Mouse (Mus musculus) macrophage (primary cell): ENCODE measurements at regions not wholly inside any gene's neighbourhood (a gene's known extent, or its start where the extent isn't known, plus 50 kb on each side); places are given as distances from the start of the nearest gene placed in this dataset.

Source experiments
- H3K27ac ChIP-seq: fragments of 350-480 bp; formaldehyde crosslinking; 2 replicates; pipeline ENCODE4 v1.9.0; 2021
- H3K36me3 ChIP-seq: fragments of 350-480 bp; formaldehyde crosslinking; 2 replicates; pipeline ENCODE4 v1.9.0; 2021; ENCODE audit errors: inconsistent target
- H3K4me3 ChIP-seq: fragments of 350-480 bp; formaldehyde crosslinking; 2 replicates; pipeline ENCODE4 v1.9.0; 2021; ENCODE audit errors: inconsistent target
- H3K79me2 ChIP-seq: fragments of 350-480 bp; formaldehyde crosslinking; 2 replicates; pipeline ENCODE4 v1.9.0; 2021; ENCODE audit errors: inconsistent target
- whole genome bisulfite sequencing: methylation state at CpG from one replicate; pipeline ENCODE4 v1.1.7; 2026; ENCODE audit warnings: inconsistent platforms; ENCODE audit not compliant: missing documents; 5-methylcytosine and 5-hydroxymethylcytosine counted together

DNA sequence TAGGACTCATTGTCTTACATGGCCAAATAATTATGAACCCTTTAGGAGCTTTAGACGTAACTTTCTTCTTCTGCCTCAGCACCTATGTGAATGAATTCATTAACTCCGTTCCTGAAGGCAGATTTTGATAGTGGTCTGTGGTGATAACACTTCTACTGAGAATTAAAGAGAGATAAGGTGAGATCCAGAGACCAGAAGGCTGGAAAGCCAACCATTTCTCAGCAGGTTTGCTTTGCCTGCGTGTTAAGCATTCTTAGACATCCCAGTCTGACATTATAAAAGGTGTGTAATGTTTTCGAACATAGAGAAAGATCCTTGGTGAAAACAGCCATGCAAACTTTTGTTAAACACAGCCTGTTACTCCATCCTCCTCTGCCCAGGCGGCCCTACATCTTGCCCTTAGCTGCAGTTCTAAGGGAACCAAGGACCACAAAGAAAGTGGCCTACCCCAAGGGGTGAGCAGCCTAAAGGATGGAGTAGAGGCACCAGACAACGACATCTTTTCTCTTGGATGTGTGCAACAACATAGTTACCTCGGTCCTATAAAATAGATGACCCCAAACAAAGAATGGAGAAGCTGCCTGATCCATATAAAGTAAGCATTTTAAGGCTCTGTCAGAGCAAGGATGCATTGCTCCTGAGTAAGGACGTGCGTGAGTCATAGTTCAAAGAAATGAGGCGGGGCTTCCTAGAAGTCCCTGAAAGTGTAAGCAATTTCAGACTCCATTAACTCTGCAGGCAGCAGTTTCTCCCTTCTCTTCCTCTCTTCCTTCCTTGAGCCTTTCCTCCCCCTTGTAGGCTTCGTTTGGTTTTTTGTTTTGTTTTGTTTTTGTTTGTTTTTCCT is 55.1 kb upstream of the Xpr1 start:
- Histone ChIP-seq H3K79me2 (no peaks in the 10 kb centered on the region), H3K4me3 (no peak overlapping the region), H3K27ac (no peak overlapping the region), H3K36me3 (no peaks in the 10 kb centered on the region)
- 79% methylated on average over 10 of the region's 11 CpGs for WGBS

DNA sequence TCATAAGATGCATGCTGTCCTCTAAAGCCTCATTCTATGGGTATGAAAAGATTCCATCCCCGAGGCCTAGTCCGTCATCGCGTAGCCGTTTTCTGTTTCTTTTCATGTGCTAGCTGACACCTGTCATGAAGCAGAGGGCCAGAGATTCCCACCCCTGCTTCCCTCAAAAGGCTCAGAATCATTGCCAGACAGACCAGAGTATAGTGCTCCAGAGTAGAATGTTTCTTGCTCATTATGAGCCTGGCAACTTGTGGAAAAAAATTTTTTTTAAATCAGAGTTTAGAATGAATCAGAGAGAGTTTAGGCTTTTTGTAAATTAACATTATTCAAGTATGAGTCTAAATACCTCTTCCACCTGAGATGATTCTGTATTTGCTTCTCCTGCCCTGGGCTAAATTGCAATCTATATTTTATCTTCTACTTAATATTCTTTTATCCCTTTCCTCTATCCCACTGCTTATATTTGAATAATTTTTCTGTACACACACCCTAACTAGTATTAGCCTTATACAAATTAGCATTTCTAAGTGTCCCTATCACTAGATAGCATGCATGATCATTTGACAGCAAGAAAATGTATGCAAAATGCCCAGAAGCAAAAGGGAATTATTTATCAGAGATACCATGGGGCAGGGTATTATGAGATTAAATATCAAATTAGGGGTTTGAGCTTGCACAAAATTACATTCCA is 55.9 kb upstream of the Xpr1 start:
- Histone ChIP-seq H3K36me3 (no peaks in the 10 kb centered on the region), H3K27ac (no peak overlapping the region), H3K4me3 (no peak overlapping the region), H3K79me2 (no peaks in the 10 kb centered on the region)
- WGBS: 96% methylated on average over 5 of the region's 5 CpGs

DNA sequence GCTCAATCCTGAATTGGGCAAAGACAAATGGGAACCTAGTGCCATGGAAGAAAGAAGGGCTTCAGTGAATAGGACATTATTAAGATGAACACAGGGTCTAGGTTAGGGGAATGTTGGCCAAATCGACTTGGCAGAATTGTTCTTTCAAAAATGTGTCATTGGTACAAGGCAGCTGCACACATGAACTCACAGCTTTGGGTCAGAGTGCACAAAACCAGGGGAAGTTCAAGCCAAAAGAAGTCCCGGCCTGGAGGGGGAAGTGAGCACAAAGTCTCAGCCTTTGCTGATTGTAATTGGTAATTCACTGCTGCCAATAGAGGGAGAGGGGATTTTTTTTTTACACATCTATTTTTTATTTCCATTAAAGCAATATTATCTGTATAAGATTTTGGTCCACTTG is 57.8 kb upstream of the Xpr1 start:
- 11% methylated on average over 2 of the region's 2 CpGs for WGBS
- H3K79me2 ChIP-seq: no peaks in the 10 kb centered on the region
- no peak overlapping the region for H3K27ac ChIP-seq
- H3K4me3 ChIP-seq: no peak overlapping the region
- H3K36me3 ChIP-seq: no peaks in the 10 kb centered on the region

DNA sequence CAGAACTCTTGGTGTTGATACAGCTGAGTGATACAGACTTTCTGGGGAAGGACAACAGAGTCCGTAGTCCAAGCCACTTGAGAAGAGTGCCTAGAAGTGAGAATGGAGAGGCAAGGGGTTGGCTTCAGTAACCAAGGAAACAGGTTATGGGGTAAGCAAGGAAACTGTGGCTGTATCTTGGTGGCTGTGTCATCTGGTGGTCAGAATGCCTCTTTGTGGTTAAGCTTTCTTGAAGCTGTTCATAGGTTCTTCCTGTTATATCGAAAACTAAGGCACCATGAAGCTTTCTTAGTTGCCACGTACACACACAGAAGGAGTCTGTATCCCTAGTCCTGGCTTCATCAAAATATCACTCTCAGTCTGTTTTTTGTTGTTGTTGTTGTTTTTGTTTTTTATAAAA is 59.0 kb upstream of the Xpr1 start:
- whole genome bisulfite sequencing: 14% methylated on average over 3 of the region's 3 CpGs
- no peaks in the 10 kb centered on the region for H3K36me3 ChIP-seq
- H3K79me2 ChIP-seq: no peaks in the 10 kb centered on the region
- H3K27ac ChIP-seq: no peak overlapping the region
- no peak overlapping the region for H3K4me3 ChIP-seq

DNA sequence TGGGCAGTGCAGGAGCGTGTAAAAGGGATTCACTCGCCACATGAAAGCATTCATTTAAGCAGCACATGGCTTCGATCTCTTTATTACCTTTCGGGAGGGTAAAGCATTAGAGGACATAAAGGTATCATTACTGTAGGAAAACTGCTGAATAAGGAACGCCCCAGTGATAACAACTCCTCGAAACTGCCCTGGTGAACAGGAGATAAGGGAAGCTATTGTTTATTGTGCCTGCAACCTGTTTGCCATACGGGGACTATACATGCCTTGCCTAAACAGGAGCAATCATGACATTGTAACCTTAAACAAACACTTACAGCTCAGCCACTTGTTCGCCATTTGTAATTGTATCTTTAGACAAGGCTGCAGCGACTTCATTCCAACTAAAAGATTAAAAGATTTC is 64.9 kb upstream of the Xpr1 start:
- H3K36me3 ChIP-seq: no peaks in the 10 kb centered on the region
- WGBS: 86% methylated on average over 9 of the region's 9 CpGs
- H3K27ac ChIP-seq: no peak overlapping the region
- H3K79me2 ChIP-seq: no peaks in the 10 kb centered on the region
- H3K4me3 ChIP-seq: no peak overlapping the region

DNA sequence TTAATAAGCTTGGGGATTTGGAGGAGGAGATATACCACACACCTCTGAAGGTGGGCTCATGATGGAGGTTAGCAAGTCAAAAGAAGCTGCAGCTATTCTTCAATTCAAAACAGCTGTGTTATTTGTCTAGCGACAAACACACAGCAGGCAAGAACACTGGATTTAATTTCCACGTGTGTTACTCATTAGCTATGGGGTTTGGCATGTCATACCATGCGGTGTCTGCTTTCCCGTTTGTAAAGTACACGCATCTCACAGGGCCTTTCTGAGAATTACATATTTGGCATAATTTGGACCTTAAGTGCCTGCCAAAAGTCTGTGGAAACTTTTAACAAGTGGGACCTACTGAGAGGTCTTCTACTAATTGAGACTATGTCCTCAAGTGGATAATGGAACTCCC is 65.5 kb upstream of the Xpr1 start:
- Histone ChIP-seq H3K36me3 (no peaks in the 10 kb centered on the region), H3K27ac (no peak overlapping the region), H3K4me3 (no peak overlapping the region), H3K79me2 (no peaks in the 10 kb centered on the region)
- WGBS: 95% methylated on average over 5 of the region's 5 CpGs

DNA sequence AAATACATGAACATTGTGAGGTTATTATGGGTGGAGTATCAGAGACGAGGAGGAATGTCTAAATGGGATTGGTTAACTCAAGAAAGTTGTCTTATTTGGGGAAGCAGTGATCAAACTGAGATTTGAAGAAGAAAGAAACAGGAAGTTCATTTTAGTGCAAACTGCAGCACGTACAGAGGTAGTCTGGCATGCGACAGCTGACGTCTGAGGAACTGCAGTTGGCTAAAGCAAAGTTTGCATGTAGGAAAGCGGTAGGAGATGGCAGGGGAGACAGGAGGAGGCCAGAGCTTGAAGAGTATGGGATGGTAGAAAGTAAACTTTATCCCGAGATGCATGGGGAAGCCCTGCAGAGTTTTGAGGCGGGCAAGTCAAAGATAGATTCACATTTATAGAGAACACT is 66.5 kb upstream of the Xpr1 start:
- H3K27ac ChIP-seq: 0 out of 2 replicates have a peak overlapping the region, but pooled peaks have one; percentile 2
- 25% methylated on average over 7 of the region's 7 CpGs for WGBS

DNA sequence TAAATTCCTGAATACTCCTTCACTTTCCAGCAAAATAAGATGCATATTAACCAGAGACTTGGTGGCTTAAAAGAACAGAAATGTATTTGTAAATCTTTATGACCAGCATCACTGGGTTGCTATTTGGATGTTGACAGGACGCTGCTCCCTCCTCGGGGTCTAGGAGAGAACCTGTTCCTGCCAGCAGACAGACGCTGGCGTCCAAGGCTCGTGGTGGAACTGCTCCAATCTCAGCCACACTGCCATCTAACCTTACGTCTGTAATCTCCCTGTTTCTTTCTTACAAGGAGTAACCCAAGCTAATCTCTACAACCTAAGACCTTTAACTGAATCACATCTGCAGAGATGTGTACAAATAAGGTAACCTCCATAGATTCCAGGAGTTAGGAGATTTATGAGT is 70.1 kb upstream of the Acbd6 start:
- Histone ChIP-seq H3K79me2 (no peaks in the 10 kb centered on the region), H3K36me3 (no peaks in the 10 kb centered on the region), H3K4me3 (no peak overlapping the region), H3K27ac (no peak overlapping the region)
- WGBS: 94% methylated on average over 6 of the region's 6 CpGs

More for the DNA sequence above, 66.5 kb upstream of the Xpr1 start:
- Histone ChIP-seq H3K4me3 (no peak overlapping the region), H3K79me2 (no peaks in the 10 kb centered on the region), H3K36me3 (no peaks in the 10 kb centered on the region)

DNA sequence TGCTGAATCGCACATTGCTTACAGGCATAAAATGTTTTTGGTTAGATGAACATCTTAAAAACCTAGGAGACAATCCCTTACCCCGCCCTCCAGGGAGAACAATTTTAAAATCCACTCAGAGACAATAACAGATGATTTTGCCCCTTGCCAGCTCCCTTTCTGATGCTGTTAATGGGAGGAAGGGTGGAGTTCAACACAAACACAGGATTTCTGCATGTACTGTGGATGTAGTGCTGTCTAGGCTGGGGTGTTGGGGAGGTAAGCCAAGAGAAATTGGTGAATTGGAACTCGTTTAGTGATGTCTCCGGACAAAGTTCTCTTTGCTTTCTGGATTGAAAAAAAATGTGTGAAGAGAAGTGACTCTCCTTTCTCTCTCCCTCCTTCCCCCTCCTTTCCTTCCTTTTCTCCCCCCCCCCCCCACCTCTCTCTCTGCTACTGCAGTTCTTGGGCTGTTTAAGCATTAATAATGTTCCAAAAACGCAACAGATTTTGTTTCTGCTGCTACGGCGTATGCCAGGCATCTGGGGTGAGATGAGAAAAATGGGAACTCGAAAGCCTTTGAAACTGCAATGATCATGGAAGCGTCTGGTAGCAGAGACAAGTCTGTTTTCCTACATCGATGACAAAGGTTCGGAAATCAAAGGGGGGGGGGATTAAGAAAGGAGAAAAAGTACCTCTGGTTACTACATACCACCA is 68.8 kb upstream of the Acbd6 start:
- WGBS: 49% methylated on average over 11 of the region's 11 CpGs
- Histone ChIP-seq H3K36me3 (no peaks in the 10 kb centered on the region), H3K27ac (no peak overlapping the region), H3K4me3 (no peak overlapping the region), H3K79me2 (no peaks in the 10 kb centered on the region)

DNA sequence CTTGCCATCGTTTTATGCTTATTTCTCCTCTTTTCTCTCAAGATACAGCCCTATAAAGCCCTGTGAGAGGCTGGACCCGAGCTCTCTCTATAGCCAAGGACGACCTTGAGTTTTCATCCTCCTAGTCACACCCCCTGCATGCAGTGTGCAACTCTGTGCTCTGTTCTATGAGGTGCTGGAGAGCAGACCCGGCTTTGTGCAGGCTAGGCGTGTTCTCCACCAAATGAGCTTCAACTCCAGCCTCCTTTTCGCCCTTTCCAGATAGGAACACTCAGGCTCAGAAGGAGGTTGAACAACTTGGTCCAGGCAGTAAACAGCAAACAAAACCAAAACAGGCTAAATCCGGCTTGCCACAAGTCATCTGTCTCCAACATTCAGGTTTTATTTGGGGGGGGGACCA is 67.8 kb upstream of the Acbd6 start:
- WGBS: 95% methylated on average over 7 of the region's 7 CpGs
- Histone ChIP-seq H3K36me3 (no peaks in the 10 kb centered on the region), H3K27ac (no peak overlapping the region), H3K4me3 (no peak overlapping the region), H3K79me2 (no peaks in the 10 kb centered on the region)

DNA sequence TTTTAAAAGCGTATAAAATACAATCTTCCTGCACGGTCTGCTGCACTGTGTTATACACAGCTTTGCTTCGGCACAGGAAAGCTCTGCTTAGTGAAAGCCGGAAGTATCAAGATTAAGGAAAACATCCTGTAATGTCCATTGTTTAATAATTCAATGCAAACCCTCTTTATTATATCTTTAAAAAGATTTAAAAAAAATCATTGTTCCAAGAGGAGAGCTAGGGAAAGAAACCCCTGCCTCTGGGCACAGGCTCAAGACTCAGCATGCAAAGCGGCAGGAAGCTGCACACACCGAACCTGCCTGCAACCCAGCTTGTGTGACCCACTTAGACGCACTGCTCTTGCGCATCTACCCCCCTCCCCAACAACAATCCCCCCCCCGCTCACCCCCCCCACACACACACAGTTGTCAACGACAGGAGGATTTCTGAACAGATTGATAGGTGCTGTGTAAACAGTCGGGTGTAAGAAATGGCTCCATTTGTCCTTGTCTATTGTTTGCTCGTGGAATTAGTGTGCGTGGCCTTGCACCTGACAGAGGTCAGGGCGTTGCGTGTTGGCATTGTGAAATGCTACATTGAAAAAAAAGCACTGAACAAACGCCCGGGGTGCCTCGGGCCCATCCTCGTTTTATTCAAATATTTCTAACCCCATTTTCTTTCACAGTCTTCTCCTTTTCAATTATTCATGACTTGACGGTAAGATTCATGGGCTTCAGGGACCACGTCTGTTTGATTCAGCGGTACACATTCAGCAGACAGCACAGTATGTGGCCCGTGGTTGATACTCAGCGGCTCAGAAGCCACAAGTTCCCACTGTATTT is 66.5 kb upstream of the Acbd6 start:
- 62% methylated on average over 23 of the region's 24 CpGs for WGBS
- H3K4me3 ChIP-seq: no peak overlapping the region
- no peak overlapping the region for H3K27ac ChIP-seq
- H3K36me3 ChIP-seq: no peaks in the 10 kb centered on the region
- H3K79me2 ChIP-seq: no peaks in the 10 kb centered on the region

DNA sequence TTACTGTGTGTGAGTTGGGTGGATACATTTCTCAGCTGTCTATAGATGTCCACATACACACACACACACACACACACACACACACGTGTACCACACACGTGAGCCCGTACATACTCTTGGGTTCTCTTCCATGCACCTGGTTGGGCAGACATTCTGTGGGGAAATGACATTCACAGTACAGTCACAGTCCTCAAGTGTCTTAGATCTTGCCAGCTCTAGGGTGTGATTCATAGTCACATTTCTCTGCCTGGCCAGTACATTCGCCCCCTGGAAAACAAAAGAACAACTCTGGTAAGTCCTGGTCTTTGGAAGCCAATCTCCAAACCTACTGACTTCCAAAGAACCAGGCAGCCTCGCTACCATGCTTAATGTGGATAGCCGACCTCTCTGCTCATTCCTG is 64.6 kb upstream of the Acbd6 start:
- 93% methylated on average over 4 of the region's 6 CpGs for WGBS
- Histone ChIP-seq H3K79me2 (no peaks in the 10 kb centered on the region), H3K4me3 (no peak overlapping the region), H3K27ac (no peak overlapping the region), H3K36me3 (no peaks in the 10 kb centered on the region)

DNA sequence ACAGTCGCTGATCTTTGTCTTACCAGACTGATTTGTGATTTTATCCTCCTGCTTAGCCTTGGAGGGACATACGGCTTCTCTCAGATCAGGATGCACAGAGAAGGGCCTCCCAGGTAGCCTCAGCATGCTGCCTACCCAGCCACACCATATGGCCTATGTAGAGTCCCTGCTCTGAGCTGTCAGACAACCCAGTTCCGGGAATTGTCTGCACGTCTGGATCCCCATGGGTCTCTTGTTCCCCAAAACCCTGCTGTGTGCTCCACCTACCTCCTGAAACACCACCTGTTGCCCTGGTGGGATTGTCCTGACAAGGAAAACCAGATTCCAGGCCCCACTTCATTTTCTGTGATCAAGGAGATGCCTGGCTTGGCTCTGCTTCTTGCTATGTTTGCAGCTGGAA is 64.1 kb upstream of the Acbd6 start:
- WGBS: 98% methylated on average over 4 of the region's 4 CpGs
- H3K27ac ChIP-seq: no peak overlapping the region

DNA sequence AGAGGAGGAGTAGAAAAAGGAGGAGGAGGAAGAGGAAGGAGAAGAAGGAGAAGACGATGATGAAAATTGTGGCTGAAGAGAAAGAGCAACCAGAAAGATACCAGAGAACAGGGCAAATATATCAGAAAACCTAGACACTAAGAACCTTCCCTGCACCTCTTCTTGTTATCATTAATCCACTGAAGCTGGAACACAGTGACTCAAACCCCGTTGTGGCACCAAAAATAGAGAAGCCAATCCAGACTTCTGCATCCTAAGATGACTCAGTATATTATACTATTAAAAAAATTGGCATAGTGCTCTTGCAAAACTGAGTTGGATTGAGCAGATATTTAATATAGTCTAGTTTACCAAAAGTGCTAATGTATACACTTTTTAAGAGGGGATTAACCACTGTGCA is 63.6 kb upstream of the Acbd6 start:
- H3K27ac ChIP-seq: no peak overlapping the region
- no peaks in the 10 kb centered on the region for H3K79me2 ChIP-seq
- no peaks in the 10 kb centered on the region for H3K36me3 ChIP-seq
- WGBS: 5% methylated on average over 2 of the region's 2 CpGs
- H3K4me3 ChIP-seq: no peak overlapping the region

More for the DNA sequence above, 64.1 kb upstream of the Acbd6 start:
- Histone ChIP-seq H3K36me3 (no peaks in the 10 kb centered on the region), H3K79me2 (no peaks in the 10 kb centered on the region), H3K4me3 (no peak overlapping the region)
